Mouse (Mus musculus) embryonic facial prominence, embryonic 13.5 days (tissue): ENCODE measurements around the gene Mbd5. TPM values are rescaled to one million over a fixed set of nuclear protein-coding genes. Genes with fewer than 3 reads are reported as not detected.

Source experiments
- ATAC-seq: fragments of 200-750 bp; cut with Nextera tagmentation; 2 replicates; pipeline ENCODE4 v1.8.0; 2017; ENCODE audit warnings: low read depth; ENCODE audit not compliant: insufficient number of reproducible peaks, insufficient read depth, low FRiP score, low TSS enrichment
- H3K27ac ChIP-seq: fragments of 300-500 bp; sonication (generic); 2 replicates; pipeline ENCODE4 v1.5.1; 2015; ENCODE audit warnings: moderate library complexity, mild to moderate bottlenecking, inconsistent platforms
- H3K27me3 ChIP-seq: fragments of 300-500 bp; sonication (generic); 2 replicates; pipeline ENCODE4 v1.6.1; 2015; ENCODE audit warnings: mild to moderate bottlenecking, inconsistent platforms
- H3K36me3 ChIP-seq: fragments of 300-500 bp; sonication (generic); 2 replicates; pipeline ENCODE4 v1.6.1; 2015; ENCODE audit warnings: mild to moderate bottlenecking, inconsistent platforms
- H3K4me1 ChIP-seq: fragments of 300-500 bp; sonication (generic); 2 replicates; pipeline ENCODE4 v1.6.1; 2015; ENCODE audit warnings: inconsistent platforms
- H3K4me2 ChIP-seq: fragments of 300-500 bp; sonication (generic); 2 replicates; pipeline ENCODE4 v1.6.1; 2015; ENCODE audit warnings: moderate library complexity, mild to moderate bottlenecking, inconsistent platforms
- H3K4me3 ChIP-seq: fragments of 300-500 bp; sonication (generic); 2 replicates; pipeline ENCODE4 v1.5.1; 2015; ENCODE audit warnings: mild to moderate bottlenecking, inconsistent platforms
- H3K9ac ChIP-seq: fragments of 300-500 bp; sonication (generic); 2 replicates; pipeline ENCODE4 v1.6.1; 2015; ENCODE audit warnings: mild to moderate bottlenecking, inconsistent platforms
- H3K9me3 ChIP-seq: fragments of 300-500 bp; sonication (generic); 2 replicates; pipeline ENCODE4 v1.6.1; 2016; ENCODE audit warnings: inconsistent platforms
- WGBS: fragments of 180-500 bp; shearing (Covaris S2); methylation state at CpG from one replicate; pipeline ENCODE4 v1.1.7; 2015; ENCODE audit warnings: mixed read lengths; 5-methylcytosine and 5-hydroxymethylcytosine counted together
- polyA plus RNA-seq: library from polyadenylated mRNA; unstranded; fragments of >200 nt; fragmentation: Nextera tagmentation; extraction: Ambion mirVana; gene quantifications from 2 replicates; pipeline ENCODE4 v1.2.1, GENCODE M21; 2015

Gene Mbd5
- 33.0 and 34.6 TPM in 2 replicates for polyA plus RNA-seq

- WGBS, result under 1% methylated on average over 49 of the region's 49 CpGs
- Histone ChIP-seq H3K36me3 (no peaks in the 10 kb centered on the region), H3K9ac (peak within 1 kb of the TSS; percentile 98), H3K27ac (peak within 1 kb of the TSS; percentile 95), H3K4me1 (peaks cover 6% of the 10 kb centered on the region; the same call in 1 of the 2 replicates), H3K4me2 (peak within 1 kb of the TSS; percentile 74), H3K27me3 (no peaks in the 10 kb centered on the region), H3K9me3 (no peaks in the 10 kb centered on the region), H3K4me3 (peak within 1 kb of the TSS; percentile 92)
- peak; percentile 100 for ATAC-seq
Measured at GRCm38 (mm10) chr2:48948841-48949584, at the start of gene Mbd5. TSS of gene Mbd5 (plus strand) at chr2:48949508.

- no peak overlapping the region for H3K9ac ChIP-seq
- H3K27me3 ChIP-seq, result no peaks in the 10 kb centered on the region
- H3K4me2 ChIP-seq, result no peak overlapping the region
- no peak overlapping the region for H3K4me3 ChIP-seq
- H3K36me3 ChIP-seq, result peaks cover 21% of the 10 kb centered on the region
- WGBS, result 56% methylated on average over 2 of the region's 2 CpGs
- no peaks in the 10 kb centered on the region for H3K9me3 ChIP-seq
- H3K27ac ChIP-seq, result no peak overlapping the region
- H3K4me1 ChIP-seq, result no peaks in the 10 kb centered on the region
- no peak for ATAC-seq
Measured at GRCm38 (mm10) chr2:48908866-48909265, 40.4 kb upstream of the Mbd5 start.

- H3K4me3 ChIP-seq, result no peak overlapping the region
- WGBS, result 75% methylated on average over 1 of the region's 1 CpGs
- no peak for ATAC-seq
- H3K27me3 ChIP-seq, result no peaks in the 10 kb centered on the region
- H3K27ac ChIP-seq, result no peak overlapping the region
- H3K36me3 ChIP-seq, result peaks cover 32% of the 10 kb centered on the region
- H3K4me1 ChIP-seq, result no peaks in the 10 kb centered on the region
- H3K4me2 ChIP-seq, result no peak overlapping the region
- H3K9ac ChIP-seq, result no peak overlapping the region
- no peaks in the 10 kb centered on the region for H3K9me3 ChIP-seq
Measured at GRCm38 (mm10) chr2:48914185-48914584, 35.1 kb upstream of the Mbd5 start.

GRCm38 (mm10) chr2:48915832-48916231 is 33.5 kb upstream of the Mbd5 start:
- H3K4me2 ChIP-seq, result no peak overlapping the region
- H3K36me3 ChIP-seq, result peaks cover 38% of the 10 kb centered on the region
- no peak for ATAC-seq
- no peaks in the 10 kb centered on the region for H3K27me3 ChIP-seq
- no peaks in the 10 kb centered on the region for H3K9me3 ChIP-seq
- no peak overlapping the region for H3K27ac ChIP-seq
- H3K4me1 ChIP-seq, result no peaks in the 10 kb centered on the region
- H3K4me3 ChIP-seq, result no peak overlapping the region
- no peak overlapping the region for H3K9ac ChIP-seq

GRCm38 (mm10) chr2:48935058-48935457 is 14.2 kb upstream of the Mbd5 start:
- WGBS, result 84% methylated on average over 2 of the region's 2 CpGs
- no peak overlapping the region for H3K9ac ChIP-seq
- H3K4me1 ChIP-seq, result no peaks in the 10 kb centered on the region
- H3K36me3 ChIP-seq, result peaks cover 30% of the 10 kb centered on the region
- no peak overlapping the region for H3K4me3 ChIP-seq
- H3K27me3 ChIP-seq, result no peaks in the 10 kb centered on the region
- H3K4me2 ChIP-seq, result no peak overlapping the region
- no peak overlapping the region for H3K27ac ChIP-seq
- no peak for ATAC-seq
- no peaks in the 10 kb centered on the region for H3K9me3 ChIP-seq

- Histone ChIP-seq H3K9me3 (no peaks in the 10 kb centered on the region), H3K9ac (peak overlapping the region; percentile 55; the same call in 1 of the 2 replicates)
Measured at GRCm38 (mm10) chr2:48947761-48948160, 1.5 kb upstream of the Mbd5 start.

GRCm38 (mm10) chr2:48949743-48950251 is 489 bp downstream of the Mbd5 start:
- no peaks in the 10 kb centered on the region for H3K9me3 ChIP-seq
- peaks cover 6% of the 10 kb centered on the region; the same call in 1 of the 2 replicates for H3K4me1 ChIP-seq
- peak; percentile 68 for ATAC-seq
- peak overlapping the region; percentile 95 for H3K27ac ChIP-seq
- no peaks in the 10 kb centered on the region for H3K36me3 ChIP-seq
- peak overlapping the region; percentile 92 for H3K4me3 ChIP-seq
- peak overlapping the region; percentile 65 for H3K4me2 ChIP-seq
- peak overlapping the region; percentile 81 for H3K9ac ChIP-seq
- no peaks in the 10 kb centered on the region for H3K27me3 ChIP-seq
- WGBS, result 0% methylated on average over 9 of the region's 9 CpGs

More at GRCm38 (mm10) chr2:48947761-48948160, 1.5 kb upstream of the Mbd5 start:
- 48% methylated on average over 3 of the region's 3 CpGs for WGBS
- Histone ChIP-seq H3K27me3 (no peaks in the 10 kb centered on the region), H3K4me1 (peaks cover 6% of the 10 kb centered on the region; the same call in 1 of the 2 replicates), H3K4me2 (peak overlapping the region; percentile 74), H3K36me3 (no peaks in the 10 kb centered on the region), H3K4me3 (peak overlapping the region; percentile 92), H3K27ac (no peak overlapping the region)
- no peak for ATAC-seq

- Histone ChIP-seq H3K4me3 (peak within 1 kb of the TSS; percentile 92), H3K4me1 (peaks cover 6% of the 10 kb centered on the region; the same call in 1 of the 2 replicates), H3K4me2 (peak within 1 kb of the TSS; percentile 74), H3K9ac (peak within 1 kb of the TSS; percentile 81), H3K27me3 (no peaks in the 10 kb centered on the region), H3K36me3 (no peaks in the 10 kb centered on the region), H3K9me3 (no peaks in the 10 kb centered on the region), H3K27ac (peak within 1 kb of the TSS; percentile 95)
- no peak for ATAC-seq
- WGBS, result 0% methylated on average over 2 of the region's 2 CpGs
Measured at GRCm38 (mm10) chr2:48950252-48950315, 776 bp downstream of the Mbd5 start, which contains the start of gene Orc4. TSS of gene Orc4 (minus strand) at chr2:48950277.

GRCm38 (mm10) chr2:48950316-48950880 is 1.1 kb downstream of the Mbd5 start:
- peaks cover 6% of the 10 kb centered on the region; the same call in 1 of the 2 replicates for H3K4me1 ChIP-seq
- H3K4me2 ChIP-seq, result peak overlapping the region; percentile 65
- no peaks in the 10 kb centered on the region for H3K27me3 ChIP-seq
- 8% methylated on average over 6 of the region's 6 CpGs for WGBS
- H3K9me3 ChIP-seq, result no peaks in the 10 kb centered on the region
- peak overlapping the region; percentile 81 for H3K9ac ChIP-seq
- peak overlapping the region; percentile 95 for H3K27ac ChIP-seq
- no peak for ATAC-seq
- H3K36me3 ChIP-seq, result no peaks in the 10 kb centered on the region
- peak overlapping the region; percentile 92 for H3K4me3 ChIP-seq

GRCm38 (mm10) chr2:48956591-48956990 is 7.3 kb downstream of the Mbd5 start:
- Histone ChIP-seq H3K4me1 (peaks cover 3% of the 10 kb centered on the region; the same call in 1 of the 2 replicates), H3K4me2 (no peak overlapping the region), H3K27me3 (no peaks in the 10 kb centered on the region), H3K9ac (no peak overlapping the region), H3K27ac (no peak overlapping the region), H3K36me3 (no peaks in the 10 kb centered on the region), H3K4me3 (no peak overlapping the region), H3K9me3 (no peaks in the 10 kb centered on the region)
- ATAC-seq, result no peak
- 64% methylated on average over 3 of the region's 3 CpGs for WGBS

GRCm38 (mm10) chr2:48978920-48979319 is 29.6 kb downstream of the Mbd5 start:
- no peak overlapping the region for H3K4me2 ChIP-seq
- 81% methylated on average over 3 of the region's 3 CpGs for WGBS
- no peak overlapping the region for H3K9ac ChIP-seq
- H3K27me3 ChIP-seq, result no peaks in the 10 kb centered on the region
- ATAC-seq, result no peak
- H3K27ac ChIP-seq, result no peak overlapping the region
- peaks cover 4% of the 10 kb centered on the region; the same call in 1 of the 2 replicates for H3K36me3 ChIP-seq
- no peaks in the 10 kb centered on the region for H3K4me1 ChIP-seq
- H3K4me3 ChIP-seq, result no peak overlapping the region
- H3K9me3 ChIP-seq, result no peaks in the 10 kb centered on the region

- Histone ChIP-seq H3K4me2 (no peak overlapping the region), H3K4me1 (no peaks in the 10 kb centered on the region), H3K36me3 (no peaks in the 10 kb centered on the region), H3K9ac (no peak overlapping the region), H3K27me3 (no peaks in the 10 kb centered on the region), H3K27ac (no peak overlapping the region), H3K9me3 (no peaks in the 10 kb centered on the region), H3K4me3 (no peak overlapping the region)
- ATAC-seq, result no peak
- WGBS, result 83% methylated on average over 3 of the region's 3 CpGs
Measured at GRCm38 (mm10) chr2:48990322-48990721, 41.0 kb downstream of the Mbd5 start.
